Mouse (Mus musculus): ENCODE data around the gene Ypel2. TPM values are rescaled to one million over a fixed set of nuclear protein-coding genes. Genes with fewer than 3 reads are reported as not detected.

The Ypel2 gene
- polyA plus RNA-seq, 1 experiment from 2014 or later: 3.1 TPM

GRCm38 (mm10) chr11:86971057-86971753 lies 22.3 kb downstream of the Ypel2 start:
- Histone ChIP-seq H3K36me3 (ENCODE audit: control insufficient read depth, insufficient read depth, low read length) (no peaks in the 10 kb centered on the region), H3K9ac (replicated peaks; ENCODE audit: low read depth, low read length) (no peak overlapping the region), H3K4me2 (ENCODE audit: low read depth, low read length) (no peak overlapping the region), H3K27me3 (ENCODE audit: control insufficient read depth, insufficient read depth, low read length) (no peaks in the 10 kb centered on the region), H3K4me3 (ENCODE audit: low read depth, low read length) (no peak overlapping the region), H3K9me3 (ENCODE audit: control insufficient read depth, low read length) (no peaks in the 10 kb centered on the region), H3K27ac (ENCODE audit: low read depth, low read length) (no peak overlapping the region), H3K4me1 (ENCODE audit: control insufficient read depth, insufficient read depth, low read length) (0 out of 2 replicates have a peak, but pooled peaks cover 6% of the 10 kb centered on the region)
- 68% methylated on average over 7 of the region's 7 CpGs for WGBS
- no peak for ATAC-seq (ENCODE audit: low read depth)

GRCm38 (mm10) chr11:86969041-86969821 lies 24.3 kb downstream of the Ypel2 start:
- no peaks in the 10 kb centered on the region for H3K27me3 ChIP-seq (ENCODE audit: control insufficient read depth, insufficient read depth, low read length)
- no peaks in the 10 kb centered on the region for H3K9me3 ChIP-seq (ENCODE audit: control insufficient read depth, low read length)
- 17% methylated on average over 13 of the region's 13 CpGs for WGBS

GRCm38 (mm10) chr11:86967506-86967905 lies 26.0 kb downstream of the Ypel2 start:
- 94% methylated on average over 9 of the region's 9 CpGs for WGBS
- no peaks in the 10 kb centered on the region for H3K9me3 ChIP-seq (ENCODE audit: control insufficient read depth, low read length)
- ATAC-seq (ENCODE audit: low read depth): no peak
- H3K4me1 ChIP-seq (ENCODE audit: control insufficient read depth, insufficient read depth, low read length): 0 out of 2 replicates have a peak, but pooled peaks cover 6% of the 10 kb centered on the region
- H3K4me2 ChIP-seq (ENCODE audit: low read depth, low read length): no peak overlapping the region
- H3K36me3 ChIP-seq (ENCODE audit: control insufficient read depth, insufficient read depth, low read length): no peaks in the 10 kb centered on the region
- H3K27ac ChIP-seq (ENCODE audit: low read depth, low read length): no peak overlapping the region
- no peak overlapping the region for H3K4me3 ChIP-seq (ENCODE audit: low read depth, low read length)
- no peaks in the 10 kb centered on the region for H3K27me3 ChIP-seq (ENCODE audit: control insufficient read depth, insufficient read depth, low read length)
- H3K9ac ChIP-seq (replicated peaks; ENCODE audit: low read depth, low read length): no peak overlapping the region

More at GRCm38 (mm10) chr11:86969041-86969821, 24.3 kb downstream of the Ypel2 start:
- Histone ChIP-seq H3K9ac (replicated peaks; ENCODE audit: low read depth, low read length) (no peak overlapping the region), H3K4me1 (ENCODE audit: control insufficient read depth, insufficient read depth, low read length) (0 out of 2 replicates have a peak, but pooled peaks cover 6% of the 10 kb centered on the region), H3K36me3 (ENCODE audit: control insufficient read depth, insufficient read depth, low read length) (no peaks in the 10 kb centered on the region), H3K4me3 (ENCODE audit: low read depth, low read length) (no peak overlapping the region), H3K27ac (ENCODE audit: low read depth, low read length) (0 out of 2 replicates have a peak overlapping the region, but pooled peaks have one; percentile 31), H3K4me2 (ENCODE audit: low read depth, low read length) (no peak overlapping the region)
- peak; percentile 38; the same call in 1 of the 2 replicates for ATAC-seq (ENCODE audit: low read depth)

GRCm38 (mm10) chr11:86966696-86967095 lies 26.8 kb downstream of the Ypel2 start:
- H3K36me3 ChIP-seq (ENCODE audit: control insufficient read depth, insufficient read depth, low read length): no peaks in the 10 kb centered on the region
- 0 out of 2 replicates have a peak, but pooled peaks cover 6% of the 10 kb centered on the region for H3K4me1 ChIP-seq (ENCODE audit: control insufficient read depth, insufficient read depth, low read length)
- 96% methylated on average over 3 of the region's 3 CpGs for WGBS
- no peak for ATAC-seq (ENCODE audit: low read depth)
- H3K9ac ChIP-seq (replicated peaks; ENCODE audit: low read depth, low read length): no peak overlapping the region
- H3K4me2 ChIP-seq (ENCODE audit: low read depth, low read length): no peak overlapping the region
- H3K27ac ChIP-seq (ENCODE audit: low read depth, low read length): no peak overlapping the region
- no peak overlapping the region for H3K4me3 ChIP-seq (ENCODE audit: low read depth, low read length)
- H3K27me3 ChIP-seq (ENCODE audit: control insufficient read depth, insufficient read depth, low read length): no peaks in the 10 kb centered on the region
- no peaks in the 10 kb centered on the region for H3K9me3 ChIP-seq (ENCODE audit: control insufficient read depth, low read length)

- 0 out of 2 replicates have a peak, but pooled peaks cover 6% of the 10 kb centered on the region for H3K4me1 ChIP-seq (ENCODE audit: control insufficient read depth, insufficient read depth, low read length)
- no peak for ATAC-seq (ENCODE audit: low read depth)
- 94% methylated on average over 5 of the region's 5 CpGs for WGBS
- H3K27me3 ChIP-seq (ENCODE audit: control insufficient read depth, insufficient read depth, low read length): no peaks in the 10 kb centered on the region
- H3K4me3 ChIP-seq (ENCODE audit: low read depth, low read length): no peak overlapping the region
- H3K9me3 ChIP-seq (ENCODE audit: control insufficient read depth, low read length): no peaks in the 10 kb centered on the region
- no peak overlapping the region for H3K4me2 ChIP-seq (ENCODE audit: low read depth, low read length)
- no peaks in the 10 kb centered on the region for H3K36me3 ChIP-seq (ENCODE audit: control insufficient read depth, insufficient read depth, low read length)
- no peak overlapping the region for H3K27ac ChIP-seq (ENCODE audit: low read depth, low read length)
- no peak overlapping the region for H3K9ac ChIP-seq (replicated peaks; ENCODE audit: low read depth, low read length)
Measured at GRCm38 (mm10) chr11:86965079-86965478, 28.4 kb downstream of the Ypel2 start.

GRCm38 (mm10) chr11:86963698-86964097 lies 29.8 kb downstream of the Ypel2 start:
- Histone ChIP-seq H3K4me1 (ENCODE audit: control insufficient read depth, insufficient read depth, low read length) (0 out of 2 replicates have a peak, but pooled peaks cover 2% of the 10 kb centered on the region), H3K27me3 (ENCODE audit: control insufficient read depth, insufficient read depth, low read length) (no peaks in the 10 kb centered on the region), H3K4me3 (ENCODE audit: low read depth, low read length) (no peak overlapping the region), H3K9me3 (ENCODE audit: control insufficient read depth, low read length) (no peaks in the 10 kb centered on the region), H3K36me3 (ENCODE audit: control insufficient read depth, insufficient read depth, low read length) (no peaks in the 10 kb centered on the region), H3K4me2 (ENCODE audit: low read depth, low read length) (no peak overlapping the region), H3K9ac (replicated peaks; ENCODE audit: low read depth, low read length) (no peak overlapping the region), H3K27ac (ENCODE audit: low read depth, low read length) (no peak overlapping the region)
- no peak for ATAC-seq (ENCODE audit: low read depth)
- 95% methylated on average over 10 of the region's 10 CpGs for WGBS

- Histone ChIP-seq H3K36me3 (ENCODE audit: control insufficient read depth, insufficient read depth, low read length) (no peaks in the 10 kb centered on the region), H3K4me2 (ENCODE audit: low read depth, low read length) (no peak overlapping the region), H3K4me3 (ENCODE audit: low read depth, low read length) (no peak overlapping the region), H3K27ac (ENCODE audit: low read depth, low read length) (no peak overlapping the region), H3K27me3 (ENCODE audit: control insufficient read depth, insufficient read depth, low read length) (no peaks in the 10 kb centered on the region), H3K9ac (replicated peaks; ENCODE audit: low read depth, low read length) (no peak overlapping the region), H3K9me3 (ENCODE audit: control insufficient read depth, low read length) (no peaks in the 10 kb centered on the region), H3K4me1 (ENCODE audit: control insufficient read depth, insufficient read depth, low read length) (no peaks in the 10 kb centered on the region)
- no peak for ATAC-seq (ENCODE audit: low read depth)
- 82% methylated on average over 1 of the region's 1 CpGs for WGBS
Measured at GRCm38 (mm10) chr11:86963027-86963426, 30.5 kb downstream of the Ypel2 start.

GRCm38 (mm10) chr11:86962362-86962761 lies 31.1 kb downstream of the Ypel2 start:
- no peaks in the 10 kb centered on the region for H3K9me3 ChIP-seq (ENCODE audit: control insufficient read depth, low read length)
- no peak overlapping the region for H3K4me2 ChIP-seq (ENCODE audit: low read depth, low read length)
- no peak overlapping the region for H3K9ac ChIP-seq (replicated peaks; ENCODE audit: low read depth, low read length)
- 72% methylated on average over 2 of the region's 2 CpGs for WGBS
- no peak for ATAC-seq (ENCODE audit: low read depth)
- no peak overlapping the region for H3K27ac ChIP-seq (ENCODE audit: low read depth, low read length)
- no peaks in the 10 kb centered on the region for H3K4me1 ChIP-seq (ENCODE audit: control insufficient read depth, insufficient read depth, low read length)
- H3K27me3 ChIP-seq (ENCODE audit: control insufficient read depth, insufficient read depth, low read length): no peaks in the 10 kb centered on the region
- H3K4me3 ChIP-seq (ENCODE audit: low read depth, low read length): no peak overlapping the region
- no peaks in the 10 kb centered on the region for H3K36me3 ChIP-seq (ENCODE audit: control insufficient read depth, insufficient read depth, low read length)

Measured in neural tube, embryonic 14.5 days (tissue).